Comparison of ENCODE assay signal across 12 mouse cellular contexts in genomic region chr7:79858202-79858934, GRCm38 (mm10). TPM values are rescaled to one million over a fixed set of nuclear protein-coding genes. Genes with fewer than 3 reads are reported as not detected.
DNase-seq lines count a peak whose midpoint lies in the region; ATAC-seq and TF ChIP-seq lines count a peak whose summit lies in the region.
"Had no signal": no experiment of that assay in that cellular context is flagged by ENCODE, and none has a peak within 500 bp of the region (broad histone marks: within the 10 kb centered on the region; RNA-seq: fewer than 3 reads in every experiment).

No protein-coding gene starts in this region.

- peak overlapping the region; percentile 45 for H3K4me3 ChIP-seq in gastrocnemius, adult 2 months
- no peak overlapping the region for H3K4me3 ChIP-seq in midbrain, embryonic 15.5 days
- H3K4me3 ChIP-seq: hindbrain, embryonic 15.5 days had no signal

- H3K27ac ChIP-seq in gastrocnemius, adult 2 months: peak overlapping the region; percentile 69
- no peak overlapping the region for H3K27ac ChIP-seq in midbrain, embryonic 15.5 days
- H3K27ac ChIP-seq: hindbrain, embryonic 15.5 days had no signal

- intact Hi-C loops in gastrocnemius, adult 2 months (cut with DNase I): no loop called here

- H3K27me3 ChIP-seq in midbrain, embryonic 15.5 days (replicated peaks): no peaks in the 10 kb centered on the region
- H3K27me3 ChIP-seq: hindbrain, embryonic 15.5 days had no signal

- DNase-seq in gastrocnemius, adult 2 months: peak; percentile 59
- no peak for DNase-seq in gastrocnemius, postnatal 10 days
- peak; percentile 21 for DNase-seq in thymus, postnatal 25 days
- no peak for DNase-seq in thymus, adult 18-20 months
- DNase-seq in induced T-regulatory cell, adult 2 months (ENCODE audit: low read depth): peak; percentile 15
- DNase-seq in adrenal gland, postnatal 36 days: no peak
- DNase-seq: B cell, adult 2 months; right cerebral cortex, postnatal 25 days had no signal

- no peaks in the 10 kb centered on the region for H3K9me3 ChIP-seq in midbrain, embryonic 15.5 days
- H3K9me3 ChIP-seq: hindbrain, embryonic 15.5 days had no signal

- WGBS in midbrain, embryonic 15.5 days: 64% methylated on average over 11 of the region's 11 CpGs

- no peak overlapping the region for H3K4me2 ChIP-seq in midbrain, embryonic 15.5 days
- H3K4me2 ChIP-seq: hindbrain, embryonic 15.5 days had no signal

- H3K36me3 ChIP-seq in midbrain, embryonic 15.5 days (replicated peaks): no peaks in the 10 kb centered on the region
- H3K36me3 ChIP-seq: hindbrain, embryonic 15.5 days had no signal

- no peak for TF ChIP-seq CTCF in gastrocnemius, adult 2 months (IDR thresholded peaks at IDR 0.05)

- ATAC-seq in activated CD4-positive, CD25-positive, alpha-beta regulatory T cell, adult 4 months: no peak
- no peak for ATAC-seq in midbrain, embryonic 15.5 days (replicated peaks)

- no peak overlapping the region for H3K9ac ChIP-seq in midbrain, embryonic 15.5 days
- H3K9ac ChIP-seq: hindbrain, embryonic 15.5 days had no signal

- no peaks in the 10 kb centered on the region for H3K4me1 ChIP-seq in midbrain, embryonic 15.5 days
- H3K4me1 ChIP-seq: hindbrain, embryonic 15.5 days had no signal

RNA-seq across cellular contexts. Expression of gene Anpep, which starts 2.5 kb away (rescaled TPM):
- 1 to 10 TPM; 4.1 to 7.2 TPM for total RNA-seq in gastrocnemius, adult 2 months (2021)
- total RNA-seq in gastrocnemius, postnatal 10 days (2021): 10 to 100 TPM; 11.8 to 22.7 TPM
- not detected for polyA plus RNA-seq in activated CD4-positive, CD25-positive, alpha-beta regulatory T cell, adult 4 months (2017; shearing (Covaris generic))
- 3.8 TPM in 2 replicates for polyA plus RNA-seq in midbrain, embryonic 15.5 days (2015; fragmentation: Nextera tagmentation; extraction: Ambion mirVana)
- 10 to 100 TPM in 1 of 2 experiments, 1 to 10 TPM in 1; 9.2 to 10.8 TPM for total RNA-seq in adrenal gland, postnatal 36 days (2021)

RNA-seq across cellular contexts. Expression of gene Mesp2, which starts 47.8 kb away (rescaled TPM):
- total RNA-seq in gastrocnemius, adult 2 months (2021): not detected
- under 1 TPM in 1 of 2 experiments, not detected in 1; 0.19 TPM for total RNA-seq in gastrocnemius, postnatal 10 days (2021)
- polyA plus RNA-seq in activated CD4-positive, CD25-positive, alpha-beta regulatory T cell, adult 4 months (2017; shearing (Covaris generic)): not detected
- polyA plus RNA-seq in midbrain, embryonic 15.5 days (2015; fragmentation: Nextera tagmentation; extraction: Ambion mirVana): 0.96 and 1.1 TPM in 2 replicates
- under 1 TPM; 0.26 to 0.79 TPM for total RNA-seq in adrenal gland, postnatal 36 days (2021)
- total RNA-seq: common myeloid progenitor, adult 5-6 weeks had no signal

Comparison
In these comparisons a context has a peak if more than half of its experiments do, and no peak if none do; other contexts are left out.
1. DNase-seq: peak in gastrocnemius, adult 2 months (single experiment), thymus, postnatal 25 days (single experiment) and induced T-regulatory cell, adult 2 months (single experiment); none in gastrocnemius, postnatal 10 days (single experiment), thymus, adult 18-20 months (0 of 2) and adrenal gland, postnatal 36 days (0 of 2).